Mouse (Mus musculus): ENCODE results near the gene Cdk18. TPM values are rescaled to one million over a fixed set of nuclear protein-coding genes. Genes with fewer than 3 reads are reported as not detected.

Cdk18 gene
- polyA plus RNA-seq, 1 experiment from 2014 or later = 4.1 TPM

Other genes with a start within 250 kb of the Cdk18 start
- gene Nucks1, start 229.2 kb downstream of the Cdk18 start, polyA plus RNA-seq (2014; fragmentation: Nextera tagmentation; extraction: Ambion mirVana) = 52.3 and 53.2 TPM in 2 replicates
- gene Slc45a3, start 176.7 kb downstream of the Cdk18 start, polyA plus RNA-seq (2014; fragmentation: Nextera tagmentation; extraction: Ambion mirVana) = 3.5 and 3.8 TPM in 2 replicates
- gene Elk4, start 132.1 kb downstream of the Cdk18 start, polyA plus RNA-seq (2014; fragmentation: Nextera tagmentation; extraction: Ambion mirVana) = 17.8 and 20.9 TPM in 2 replicates
- 9.9 and 10.8 TPM in 2 replicates for gene Mfsd4a, start 71.6 kb downstream of the Cdk18 start, polyA plus RNA-seq (2014; fragmentation: Nextera tagmentation; extraction: Ambion mirVana)
- 0.27 TPM in 1 of 2 replicates, not detected in the other for gene Lemd1, start 51.7 kb upstream of the Cdk18 start, polyA plus RNA-seq (2014; fragmentation: Nextera tagmentation; extraction: Ambion mirVana)
- gene AC124108.1, start 51.8 kb upstream of the Cdk18 start, polyA plus RNA-seq (2014; fragmentation: Nextera tagmentation; extraction: Ambion mirVana) = 0.04 and 0.08 TPM in 2 replicates
- gene Gm10188, start 90.1 kb upstream of the Cdk18 start, polyA plus RNA-seq (2014; fragmentation: Nextera tagmentation; extraction: Ambion mirVana) = not detected in 2 replicates
- 0.05 TPM in 1 of 2 replicates, not detected in the other for gene Klhdc8a, start 158.9 kb upstream of the Cdk18 start, polyA plus RNA-seq (2014; fragmentation: Nextera tagmentation; extraction: Ambion mirVana)
- 1.2 and 2.0 TPM in 2 replicates for gene Nuak2, start 176.4 kb upstream of the Cdk18 start, polyA plus RNA-seq (2014; fragmentation: Nextera tagmentation; extraction: Ambion mirVana)